Mouse (Mus musculus) monocyte, adult 2 months (primary cell): ENCODE measurements at regions not wholly inside any gene's neighbourhood (a gene's known extent, or its start where the extent isn't known, plus 50 kb on each side); places are given as distances from the start of the nearest gene placed in this dataset.

Experiments
- DNase-seq, 2 experiments: peaks; one replicate each; pipeline ENCODE4 v3.0.0; 2022; ENCODE audit warnings: low spot score in 2 of 2, low read depth in 1 of 2

DNA sequence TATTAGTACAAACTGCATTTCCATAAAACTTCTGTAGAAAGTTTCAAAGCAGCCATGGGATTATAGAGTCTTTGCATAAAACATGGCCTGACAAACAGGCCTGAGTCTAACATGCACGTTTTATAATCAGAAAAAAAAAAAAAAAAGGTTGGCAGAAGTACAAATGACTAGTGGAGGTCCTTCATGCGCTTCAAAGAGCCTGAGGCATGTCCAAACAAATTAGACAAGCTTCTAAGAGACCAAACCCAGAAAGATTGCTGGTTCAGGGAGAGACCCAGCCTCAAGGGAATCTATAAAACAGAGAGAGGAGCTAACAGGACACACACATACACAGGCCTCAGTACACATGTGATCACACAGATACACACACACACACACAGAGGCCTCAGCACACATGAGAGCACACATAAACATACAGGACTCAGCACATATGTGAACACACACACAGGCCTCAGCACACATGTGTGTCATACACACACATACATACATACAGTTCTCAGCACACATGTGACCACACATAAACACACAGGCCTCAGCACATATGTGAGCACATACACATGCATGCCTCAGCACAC lies 57.0 kb upstream of the Gnaq start:
- DNase-seq, result no peak

GRCm38 (mm10) chr19:16075026-16075425 lies 57.6 kb upstream of the Gnaq start:
- no peak for DNase-seq

- no peak for DNase-seq
Measured at GRCm38 (mm10) chr19:16067314-16067713, 65.3 kb upstream of the Gnaq start.

- no peak for DNase-seq
Measured at GRCm38 (mm10) chr19:16064911-16065310, 67.7 kb upstream of the Gnaq start.

- peak in 1 of 2 experiments; percentile 69 for DNase-seq
Measured at GRCm38 (mm10) chr19:16063916-16064580, 68.6 kb upstream of the Gnaq start.

GRCm38 (mm10) chr19:16063533-16063915 lies 69.1 kb upstream of the Gnaq start:
- DNase-seq, result no peak

DNA sequence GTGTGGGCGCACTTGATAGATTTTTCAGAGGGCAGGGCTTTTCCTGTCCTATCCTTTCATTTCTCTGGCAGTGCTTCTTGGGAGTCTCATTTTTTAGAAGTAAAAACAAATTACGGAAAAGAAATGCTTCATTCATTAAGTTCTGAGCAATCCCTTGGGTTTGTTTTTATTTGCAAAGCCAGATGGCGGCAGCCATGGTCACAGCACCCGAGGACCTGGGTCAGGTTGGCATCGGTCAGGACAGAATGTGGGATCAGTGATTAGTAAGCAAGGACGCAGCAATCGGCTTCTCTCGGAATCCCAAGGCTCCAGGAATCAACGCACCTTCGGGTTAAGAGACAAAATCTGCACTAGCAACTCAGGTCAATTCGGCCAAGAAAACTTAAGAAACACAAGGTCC lies 70.8 kb upstream of the Gnaq start:
- no peak for DNase-seq

GRCm38 (mm10) chr19:16059026-16059425 lies 73.6 kb upstream of the Gnaq start:
- DNase-seq, result no peak

- no peak for DNase-seq
Measured at GRCm38 (mm10) chr19:16050220-16051055, 65.6 kb upstream of the Cep78 start.

DNA sequence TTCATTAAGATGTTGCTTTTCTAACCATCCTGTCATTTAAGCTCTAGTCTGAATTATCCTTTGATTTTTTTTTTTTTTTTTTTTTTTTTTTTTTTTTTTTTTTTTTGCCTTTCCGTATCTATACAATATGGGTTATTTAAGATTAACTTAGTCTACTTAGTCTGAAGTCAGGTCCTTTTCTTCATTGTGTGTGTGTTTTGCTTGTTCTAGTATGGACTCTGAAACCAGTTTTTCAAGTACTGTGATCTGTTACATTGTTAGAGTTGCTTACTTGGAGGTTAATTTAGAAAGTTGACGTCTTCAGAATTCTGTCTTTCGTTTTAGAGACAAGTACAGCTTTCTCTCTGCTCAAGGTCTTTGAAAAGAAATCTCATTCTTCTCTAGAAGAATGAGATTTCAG lies 64.9 kb upstream of the Cep78 start:
- no peak for DNase-seq

GRCm38 (mm10) chr19:16046977-16047376 lies 62.2 kb upstream of the Cep78 start:
- peak in 1 of 2 experiments; percentile 24 for DNase-seq

DNA sequence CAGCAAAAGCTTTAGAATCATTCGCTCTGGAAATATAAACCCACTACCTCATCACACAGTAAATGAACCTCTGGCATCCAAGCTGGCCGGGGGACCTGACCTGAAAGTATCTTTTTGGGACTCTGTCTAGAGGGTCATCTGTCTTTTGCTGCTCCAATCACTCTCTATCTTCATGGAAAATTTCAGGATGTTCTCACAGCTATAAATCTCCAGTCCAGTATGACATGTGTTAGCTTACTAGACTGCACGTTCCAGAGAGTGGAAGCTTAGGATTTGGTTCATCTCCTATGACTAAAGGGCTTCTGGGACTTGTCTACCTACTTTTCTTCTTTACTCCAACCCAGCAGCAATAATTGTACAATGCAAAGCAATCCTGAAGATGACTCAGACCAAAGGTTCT lies 60.5 kb upstream of the Cep78 start:
- no peak for DNase-seq

DNA sequence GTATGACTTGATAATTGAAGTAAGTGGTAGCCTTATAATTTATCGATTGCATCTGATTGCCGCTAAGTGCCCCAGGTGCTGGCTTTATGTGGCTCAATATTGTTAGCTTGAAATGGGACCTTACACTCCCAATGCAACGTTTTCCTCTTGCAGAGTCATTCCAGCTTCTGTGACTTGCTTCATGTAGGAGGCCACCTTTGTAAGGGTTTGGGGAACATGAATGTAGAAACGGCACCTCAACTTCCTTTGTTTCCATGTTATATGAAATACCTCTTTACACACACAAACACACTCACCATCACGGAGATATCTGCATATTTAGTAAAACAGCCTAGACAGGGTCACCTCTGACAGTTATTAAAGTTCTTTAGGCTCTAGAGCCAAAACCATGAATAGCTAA lies 59.4 kb upstream of the Cep78 start:
- DNase-seq, result no peak

DNA sequence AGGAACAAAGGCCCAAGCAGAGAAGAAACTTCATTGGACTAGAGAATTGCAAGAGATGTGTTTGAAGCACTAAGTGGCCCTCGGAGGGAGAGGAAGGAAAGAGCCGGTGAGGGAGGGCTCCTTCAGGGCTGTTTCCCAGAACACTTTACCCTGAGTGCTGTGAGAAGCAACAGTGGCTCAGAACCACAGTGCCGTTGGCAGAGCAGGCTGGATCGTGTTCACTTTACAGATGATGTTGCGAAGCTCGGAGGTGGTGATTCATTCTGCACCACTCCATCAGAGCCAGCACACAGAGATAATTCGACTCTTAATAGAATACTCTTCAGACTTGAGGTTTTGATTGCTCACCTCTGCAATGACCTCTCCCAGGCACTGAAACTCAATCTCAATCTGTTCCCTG lies 58.2 kb upstream of the Cep78 start:
- no peak for DNase-seq

GRCm38 (mm10) chr19:16041891-16042290 lies 57.1 kb upstream of the Cep78 start:
- DNase-seq, result no peak

- DNase-seq, result no peak
Measured at GRCm38 (mm10) chr19:16037806-16038205, 53.0 kb upstream of the Cep78 start.
